Mouse (Mus musculus): ENCODE measurements around the gene Ank3. TPM values are rescaled to one million over a fixed set of nuclear protein-coding genes. Genes with fewer than 3 reads are reported as not detected.

Ank3 gene
- total and polyA plus RNA-seq, 3 experiments: 3.2 to 6.7 TPM; not detected in 1

DNA sequence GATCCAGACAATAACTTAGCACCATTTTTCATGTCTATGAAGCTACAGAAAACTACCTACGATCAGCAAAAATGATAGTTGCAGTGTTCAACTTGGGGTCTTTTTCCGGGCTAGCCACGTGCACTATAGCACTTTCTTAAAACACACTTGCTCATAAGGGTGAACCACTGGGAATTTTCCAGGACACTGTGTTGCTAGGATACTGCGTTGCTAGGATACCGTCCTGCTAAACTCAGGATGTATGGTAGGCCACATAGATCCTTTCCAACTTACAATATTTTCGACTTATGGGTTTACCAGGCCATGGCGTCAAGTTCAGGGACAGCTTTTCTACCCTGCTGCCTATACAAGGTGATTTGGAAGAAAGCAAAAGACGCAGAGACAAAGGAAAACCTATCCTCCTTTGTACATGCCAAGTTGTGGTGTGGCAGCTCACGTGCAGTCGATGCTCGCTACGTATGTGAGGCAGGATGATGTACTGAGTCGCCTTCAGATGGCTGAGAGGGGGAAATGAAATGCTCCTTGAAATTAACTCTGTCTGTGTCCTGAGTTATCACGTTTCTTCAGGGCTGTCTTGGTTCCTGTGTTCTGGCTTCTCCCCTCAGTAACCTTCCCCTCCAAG, 404.7 kb downstream of the Ank3 start:
- TF ChIP-seq MYB (IDR thresholded peaks at IDR 0.05; ENCODE audit: low read depth, low read length): no peak
- Histone ChIP-seq H3K9me3 (replicated peaks; ENCODE audit: insufficient read depth, low read length) (no peaks in the 10 kb centered on the region), H3K36me3 (ENCODE audit: control insufficient read depth in 1 of 2, insufficient read depth in 2 of 2, low read length in 2 of 2) (no peaks in the 10 kb centered on the region), H3K4me1 (ENCODE audit: control insufficient read depth in 1 of 2, insufficient read depth in 2 of 2, low read length in 2 of 2) (no peaks in the 10 kb centered on the region), H3K79me2 (ENCODE audit: control insufficient read depth, insufficient read depth, low read length, poor library complexity) (no peaks in the 10 kb centered on the region), H3K27ac (ENCODE audit: control insufficient read depth, low read depth, low read length) (no peak overlapping the region), H3K4me3 (ENCODE audit: control insufficient read depth in 1 of 2, insufficient read depth in 1 of 2, low read depth in 2 of 2, low read length in 2 of 2) (no peak overlapping the region), H3K9ac (ENCODE audit: control insufficient read depth, low read depth, low read length, poor library complexity, severe bottlenecking) (no peak overlapping the region), H3K27me3 (ENCODE audit: control insufficient read depth in 1 of 2, insufficient read depth in 2 of 2, low read length in 2 of 2) (peaks cover 0 to 3% of the 10 kb centered on the region in 2 experiments; a peak in 2 of 4 replicates)
- no peak for DNase-seq (ENCODE audit: low read depth, low spot score)

DNA sequence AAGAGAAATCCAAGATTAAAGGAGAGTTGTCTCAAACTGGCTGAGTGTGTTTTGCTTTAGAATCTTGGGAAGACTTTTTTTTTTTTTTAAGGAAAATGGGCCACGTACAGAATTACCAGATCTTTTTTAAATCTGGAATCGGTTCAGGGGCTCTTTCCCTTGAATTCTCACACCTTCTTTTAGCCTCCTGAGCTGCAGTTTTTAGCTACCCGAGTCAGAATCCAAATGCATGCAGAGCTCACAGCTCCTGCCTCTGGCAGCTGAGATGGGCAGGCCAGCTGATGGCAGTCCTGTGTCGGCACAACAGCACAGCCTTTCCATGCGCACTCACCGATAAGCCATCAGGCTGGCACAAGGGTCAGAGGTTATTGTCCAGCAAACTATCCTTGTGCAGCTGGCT, 406.0 kb downstream of the Ank3 start:
- Histone ChIP-seq H3K27me3 (ENCODE audit: control insufficient read depth in 1 of 2, insufficient read depth in 2 of 2, low read length in 2 of 2) (peaks cover 0 to 3% of the 10 kb centered on the region in 2 experiments; a peak in 2 of 4 replicates), H3K4me1 (ENCODE audit: control insufficient read depth in 1 of 2, insufficient read depth in 2 of 2, low read length in 2 of 2) (no peaks in the 10 kb centered on the region), H3K36me3 (ENCODE audit: control insufficient read depth in 1 of 2, insufficient read depth in 2 of 2, low read length in 2 of 2) (no peaks in the 10 kb centered on the region), H3K79me2 (ENCODE audit: control insufficient read depth, insufficient read depth, low read length, poor library complexity) (no peaks in the 10 kb centered on the region), H3K9me3 (replicated peaks; ENCODE audit: insufficient read depth, low read length) (no peaks in the 10 kb centered on the region), H3K9ac (ENCODE audit: control insufficient read depth, low read depth, low read length, poor library complexity, severe bottlenecking) (no peak overlapping the region), H3K27ac (ENCODE audit: control insufficient read depth, low read depth, low read length) (no peak overlapping the region), H3K4me3 (ENCODE audit: control insufficient read depth in 1 of 2, insufficient read depth in 1 of 2, low read depth in 2 of 2, low read length in 2 of 2) (no peak overlapping the region)
- DNase-seq (ENCODE audit: low read depth, low spot score): no peak
- TF ChIP-seq CHD2 (IDR thresholded peaks at IDR 0.05; ENCODE audit: low read length) (no peak), ETS1 (IDR thresholded peaks at IDR 0.05; ENCODE audit: low read depth, low read length) (no peak), SIN3A (IDR thresholded peaks at IDR 0.05; ENCODE audit: low read length) (no peak), EP300 (IDR thresholded peaks at IDR 0.05; ENCODE audit: low read depth in 1 of 2, low read length in 2 of 2) (no peak), RAD21 (IDR thresholded peaks at IDR 0.05; ENCODE audit: low read depth, low read length) (no peak), MAX (IDR thresholded peaks at IDR 0.05; ENCODE audit: low read length) (no peak), ZMIZ1 (IDR thresholded peaks at IDR 0.05; ENCODE audit: low read depth, low read length) (no peak), GABPA (IDR thresholded peaks at IDR 0.05; ENCODE audit: low read depth, low read length) (no peak), SMC3 (IDR thresholded peaks at IDR 0.05; ENCODE audit: low read depth, low read length) (no peak), CHD1 (IDR thresholded peaks at IDR 0.05; ENCODE audit: low read depth, low read length) (no peak), POLR2AphosphoS2 (IDR thresholded peaks at IDR 0.05; ENCODE audit: low read length) (no peak), JUND (IDR thresholded peaks at IDR 0.05; ENCODE audit: low read depth, low read length) (no peak), CTCF (IDR thresholded peaks at IDR 0.05 in 2 of 3, conservative IDR thresholded peaks at IDR 0.05 in 1 of 3; ENCODE audit: control insufficient read depth in 1 of 3, insufficient read depth in 1 of 3, low read depth in 2 of 3, low read length in 3 of 3, poor library complexity in 1 of 3, severe bottlenecking in 1 of 3) (no peak), KAT2A (conservative IDR thresholded peaks at IDR 0.05; ENCODE audit: low read depth, low read length) (no peak), NELFE (IDR thresholded peaks at IDR 0.05; ENCODE audit: low read depth, low read length) (no peak)

DNA sequence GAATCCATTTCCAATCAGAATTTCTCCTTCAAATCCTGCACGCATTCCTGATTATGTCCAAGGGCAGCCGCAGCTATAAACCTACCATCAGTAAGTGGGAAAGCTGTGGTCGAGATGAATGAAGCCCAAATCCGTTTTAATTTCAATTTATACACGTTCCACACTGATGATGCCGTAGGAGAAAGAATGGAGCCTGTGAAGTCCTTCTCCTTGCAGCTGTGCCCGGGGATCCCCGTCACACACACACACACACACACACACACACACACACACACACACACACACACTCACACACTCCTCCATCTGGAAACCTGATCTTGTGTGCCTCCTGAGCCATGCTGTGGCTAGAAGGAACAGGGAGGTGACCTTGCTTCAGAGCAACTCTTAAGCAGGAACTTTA, 412.2 kb downstream of the Ank3 start:
- no peaks in the 10 kb centered on the region for H3K9me3 ChIP-seq (replicated peaks; ENCODE audit: insufficient read depth, low read length)
- no peaks in the 10 kb centered on the region for H3K36me3 ChIP-seq (ENCODE audit: control insufficient read depth in 1 of 2, insufficient read depth in 2 of 2, low read length in 2 of 2)
- H3K27me3 ChIP-seq (ENCODE audit: control insufficient read depth in 1 of 2, insufficient read depth in 2 of 2, low read length in 2 of 2): peaks cover 0 to 3% of the 10 kb centered on the region in 2 experiments; a peak in 2 of 4 replicates
- no peak overlapping the region for H3K4me3 ChIP-seq (ENCODE audit: control insufficient read depth in 1 of 2, insufficient read depth in 1 of 2, low read depth in 2 of 2, low read length in 2 of 2)
- H3K4me1 ChIP-seq (ENCODE audit: control insufficient read depth in 1 of 2, insufficient read depth in 2 of 2, low read length in 2 of 2): no peaks in the 10 kb centered on the region
- DNase-seq (ENCODE audit: low read depth, low spot score): no peak
- no peak overlapping the region for H3K27ac ChIP-seq (ENCODE audit: control insufficient read depth, low read depth, low read length)
- no peak overlapping the region for H3K9ac ChIP-seq (ENCODE audit: control insufficient read depth, low read depth, low read length, poor library complexity, severe bottlenecking)
- H3K79me2 ChIP-seq (ENCODE audit: control insufficient read depth, insufficient read depth, low read length, poor library complexity): no peaks in the 10 kb centered on the region
- TF ChIP-seq HCFC1 (IDR thresholded peaks at IDR 0.05; ENCODE audit: low read depth, low read length) (no peak), ZMIZ1 (IDR thresholded peaks at IDR 0.05; ENCODE audit: low read depth, low read length) (no peak), ETS1 (IDR thresholded peaks at IDR 0.05; ENCODE audit: low read depth, low read length) (no peak), NRF1 (IDR thresholded peaks at IDR 0.05; ENCODE audit: insufficient read depth, low read depth, low read length, poor library complexity, severe bottlenecking) (no peak), E2F4 (IDR thresholded peaks at IDR 0.05; ENCODE audit: borderline replicate concordance, low read depth, low read length) (no peak), ZNF384 (IDR thresholded peaks at IDR 0.05; ENCODE audit: low read depth, low read length) (no peak), POLR2A (IDR thresholded peaks at IDR 0.05; ENCODE audit: control insufficient read depth in 1 of 2, insufficient read depth in 1 of 2, low read depth in 1 of 2, low read length in 2 of 2, poor library complexity in 1 of 2) (no peak), MAX (IDR thresholded peaks at IDR 0.05; ENCODE audit: low read length) (no peak), EP300 (IDR thresholded peaks at IDR 0.05; ENCODE audit: low read depth in 1 of 2, low read length in 2 of 2) (no peak), TCF12 (IDR thresholded peaks at IDR 0.05; ENCODE audit: low read depth, low read length) (no peak), UBTF (IDR thresholded peaks at IDR 0.05; ENCODE audit: borderline replicate concordance, insufficient read depth, low read depth, low read length) (no peak), CTCF (IDR thresholded peaks at IDR 0.05 in 2 of 3, conservative IDR thresholded peaks at IDR 0.05 in 1 of 3; ENCODE audit: control insufficient read depth in 1 of 3, insufficient read depth in 1 of 3, low read depth in 2 of 3, low read length in 3 of 3, poor library complexity in 1 of 3, severe bottlenecking in 1 of 3) (no peak), JUND (IDR thresholded peaks at IDR 0.05; ENCODE audit: low read depth, low read length) (no peak), RCOR1 (IDR thresholded peaks at IDR 0.05; ENCODE audit: low read depth, low read length) (no peak), MAFK (IDR thresholded peaks at IDR 0.05; ENCODE audit: borderline replicate concordance, low read depth, low read length) (no peak), MXI1 (IDR thresholded peaks at IDR 0.05; ENCODE audit: low read depth, low read length) (no peak)

All from MEL (cell line).